Mouse (Mus musculus) embryonic facial prominence, embryonic 12.5 days (tissue): Measurements from ENCODE around the gene Ap1g2. TPM values are rescaled to one million over a fixed set of nuclear protein-coding genes. Genes with fewer than 3 reads are reported as not detected.

Experiments used
- ATAC-seq: fragments of 200-750 bp; cut with Nextera tagmentation; 2 replicates; pipeline ENCODE4 v1.8.0; 2017; ENCODE audit not compliant: insufficient number of reproducible peaks, insufficient read depth, low FRiP score, low TSS enrichment
- H3K27ac ChIP-seq: fragments of 300-500 bp; sonication (generic); 2 replicates; pipeline ENCODE4 v1.5.1; 2016; ENCODE audit warnings: mild to moderate bottlenecking
- H3K27me3 ChIP-seq: fragments of 300-500 bp; sonication (generic); 2 replicates; pipeline ENCODE4 v1.6.1; 2016; ENCODE audit warnings: mild to moderate bottlenecking, moderate library complexity
- H3K36me3 ChIP-seq: fragments of 300-500 bp; sonication (generic); 2 replicates; pipeline ENCODE4 v1.6.1; 2016; ENCODE audit warnings: mild to moderate bottlenecking
- H3K4me1 ChIP-seq: fragments of 300-500 bp; sonication (generic); 2 replicates; pipeline ENCODE4 v1.6.1; 2016
- H3K4me2 ChIP-seq: fragments of 300-500 bp; sonication (generic); replicated peaks from 2 replicates; pipeline ENCODE4 v1.6.1; 2016; ENCODE audit warnings: mild to moderate bottlenecking, moderate library complexity
- H3K4me3 ChIP-seq: fragments of 300-500 bp; sonication (generic); 2 replicates; pipeline ENCODE4 v1.5.1; 2016; ENCODE audit warnings: mild to moderate bottlenecking
- H3K9ac ChIP-seq: fragments of 300-500 bp; sonication (generic); 2 replicates; pipeline ENCODE4 v1.6.1; 2016; ENCODE audit warnings: mild to moderate bottlenecking, moderate library complexity
- H3K9me3 ChIP-seq: fragments of 300-500 bp; sonication (generic); 2 replicates; pipeline ENCODE4 v1.6.1; 2016; ENCODE audit warnings: mild to moderate bottlenecking, moderate library complexity
- WGBS: fragments of 180-500 bp; shearing (Covaris S2); methylation state at CpG from one replicate; pipeline ENCODE4 v1.1.7; 2016; 5-methylcytosine and 5-hydroxymethylcytosine counted together
- polyA plus RNA-seq: library from polyadenylated mRNA; unstranded; fragments of >200 nt; fragmentation: Nextera tagmentation; extraction: Ambion mirVana; gene quantifications from 2 replicates; pipeline ENCODE4 v1.2.1, GENCODE M21; 2016

Gene Ap1g2
- polyA plus RNA-seq, 1 experiment from 2014 or later: 14.8 TPM

- H3K36me3 ChIP-seq: 0 out of 2 replicates have a peak, but pooled peaks cover 5% of the 10 kb centered on the region
- H3K4me1 ChIP-seq: peaks cover 17% of the 10 kb centered on the region
- no peak for ATAC-seq
- no peak overlapping the region for H3K4me3 ChIP-seq
- WGBS: 55% methylated on average over 9 of the region's 9 CpGs
- no peak overlapping the region; the same call in 1 of the 2 replicates for H3K9ac ChIP-seq
- no peaks in the 10 kb centered on the region for H3K9me3 ChIP-seq
- H3K4me2 ChIP-seq: 0 out of 2 replicates have a peak overlapping the region, but pooled peaks have one; percentile 8
- no peak overlapping the region for H3K27ac ChIP-seq
- no peaks in the 10 kb centered on the region for H3K27me3 ChIP-seq
Measured at GRCm38 (mm10) chr14:55096573-55097087, 9.8 kb downstream of the Ap1g2 start.

GRCm38 (mm10) chr14:55095671-55096070 is 10.7 kb downstream of the Ap1g2 start:
- Histone ChIP-seq H3K4me2 (peak overlapping the region; percentile 66), H3K9ac (peak overlapping the region; percentile 13; the same call in 1 of the 2 replicates), H3K4me1 (peaks cover 24% of the 10 kb centered on the region), H3K27me3 (no peaks in the 10 kb centered on the region), H3K36me3 (0 out of 2 replicates have a peak, but pooled peaks cover 5% of the 10 kb centered on the region), H3K27ac (no peak overlapping the region), H3K4me3 (peak overlapping the region; percentile 58), H3K9me3 (no peaks in the 10 kb centered on the region)
- WGBS: 75% methylated on average over 12 of the region's 12 CpGs
- ATAC-seq: no peak

GRCm38 (mm10) chr14:55095263-55095662 is 11.1 kb downstream of the Ap1g2 start:
- peak overlapping the region; percentile 66 for H3K4me2 ChIP-seq
- WGBS: 57% methylated on average over 9 of the region's 9 CpGs
- H3K36me3 ChIP-seq: 0 out of 2 replicates have a peak, but pooled peaks cover 5% of the 10 kb centered on the region
- peak overlapping the region; percentile 58 for H3K4me3 ChIP-seq
- H3K9me3 ChIP-seq: no peaks in the 10 kb centered on the region
- ATAC-seq: no peak
- no peaks in the 10 kb centered on the region for H3K27me3 ChIP-seq
- peak overlapping the region; percentile 18; the same call in 1 of the 2 replicates for H3K27ac ChIP-seq
- H3K9ac ChIP-seq: peak overlapping the region; percentile 47
- peaks cover 25% of the 10 kb centered on the region for H3K4me1 ChIP-seq

GRCm38 (mm10) chr14:55094704-55095231 is 11.6 kb downstream of the Ap1g2 start, which contains the start of gene Thtpa:
Thtpa (plus strand) TSS chr14:55094784.
- WGBS: 2% methylated on average over 30 of the region's 30 CpGs
- H3K9me3 ChIP-seq: no peaks in the 10 kb centered on the region
- 0 out of 2 replicates have a peak, but pooled peaks cover 5% of the 10 kb centered on the region for H3K36me3 ChIP-seq
- H3K27ac ChIP-seq: peak within 1 kb of the TSS; percentile 18; the same call in 1 of the 2 replicates
- peak within 1 kb of the TSS; percentile 66 for H3K4me2 ChIP-seq
- H3K4me3 ChIP-seq: peak within 1 kb of the TSS; percentile 58
- peaks cover 25% of the 10 kb centered on the region for H3K4me1 ChIP-seq
- 0 out of 2 replicates have a peak, but pooled peaks have one; percentile 23 for ATAC-seq
- H3K9ac ChIP-seq: peak within 1 kb of the TSS; percentile 47
- no peaks in the 10 kb centered on the region for H3K27me3 ChIP-seq

- Histone ChIP-seq H3K27ac (no peak overlapping the region), H3K27me3 (no peaks in the 10 kb centered on the region), H3K4me2 (peak overlapping the region; percentile 66; the same call in 1 of the 2 replicates), H3K4me1 (peaks cover 25% of the 10 kb centered on the region), H3K36me3 (0 out of 2 replicates have a peak, but pooled peaks cover 5% of the 10 kb centered on the region), H3K4me3 (no peak overlapping the region; the same call in 1 of the 2 replicates), H3K9me3 (no peaks in the 10 kb centered on the region), H3K9ac (no peak overlapping the region)
- 41% methylated on average over 6 of the region's 6 CpGs for WGBS
- no peak for ATAC-seq
Measured at GRCm38 (mm10) chr14:55093927-55094326, 12.5 kb downstream of the Ap1g2 start.

GRCm38 (mm10) chr14:55092011-55092577 is 14.3 kb downstream of the Ap1g2 start, which contains the start of gene Zfhx2:
Zfhx2 (minus strand) TSS chr14:55092324.
- no peaks in the 10 kb centered on the region for H3K36me3 ChIP-seq
- peak within 1 kb of the TSS; percentile 65 for H3K4me2 ChIP-seq
- H3K27me3 ChIP-seq: no peaks in the 10 kb centered on the region
- no peaks in the 10 kb centered on the region for H3K9me3 ChIP-seq
- H3K4me3 ChIP-seq: peak within 1 kb of the TSS; percentile 48
- 2% methylated on average over 34 of the region's 34 CpGs for WGBS
- peak within 1 kb of the TSS; percentile 61 for H3K9ac ChIP-seq
- peaks cover 22% of the 10 kb centered on the region for H3K4me1 ChIP-seq
- peak within 1 kb of the TSS; percentile 41; the same call in 1 of the 2 replicates for H3K27ac ChIP-seq
- peak; percentile 89 for ATAC-seq

- no peak for ATAC-seq
- peak overlapping the region; percentile 65 for H3K4me2 ChIP-seq
- 2% methylated on average over 34 of the region's 34 CpGs for WGBS
- H3K9me3 ChIP-seq: no peaks in the 10 kb centered on the region
- peak overlapping the region; percentile 41; the same call in 1 of the 2 replicates for H3K27ac ChIP-seq
- no peaks in the 10 kb centered on the region for H3K36me3 ChIP-seq
- H3K9ac ChIP-seq: peak overlapping the region; percentile 61
- H3K27me3 ChIP-seq: no peaks in the 10 kb centered on the region
- peaks cover 18% of the 10 kb centered on the region for H3K4me1 ChIP-seq
- H3K4me3 ChIP-seq: peak overlapping the region; percentile 48
Measured at GRCm38 (mm10) chr14:55091209-55091865, 15.1 kb downstream of the Ap1g2 start.

- peaks cover 8% of the 10 kb centered on the region; the same call in 1 of the 2 replicates for H3K4me1 ChIP-seq
- H3K36me3 ChIP-seq: no peaks in the 10 kb centered on the region
- H3K9me3 ChIP-seq: no peaks in the 10 kb centered on the region
- no peak overlapping the region for H3K9ac ChIP-seq
- 59% methylated on average over 13 of the region's 13 CpGs for WGBS
- no peak for ATAC-seq
- H3K4me2 ChIP-seq: no peak overlapping the region
- H3K4me3 ChIP-seq: no peak overlapping the region
- H3K27me3 ChIP-seq: no peaks in the 10 kb centered on the region
- H3K27ac ChIP-seq: no peak overlapping the region
Measured at GRCm38 (mm10) chr14:55089199-55089947, 17.0 kb downstream of the Ap1g2 start.

GRCm38 (mm10) chr14:55086009-55086514 is 20.3 kb downstream of the Ap1g2 start:
- no peak overlapping the region for H3K27ac ChIP-seq
- no peak for ATAC-seq
- 86% methylated on average over 6 of the region's 6 CpGs for WGBS

GRCm38 (mm10) chr14:55085324-55086008 is 20.9 kb downstream of the Ap1g2 start:
- WGBS: 42% methylated on average over 9 of the region's 9 CpGs
- ATAC-seq: peak; percentile 37; the same call in 1 of the 2 replicates
- no peaks in the 10 kb centered on the region for H3K4me1 ChIP-seq
- no peak overlapping the region for H3K9ac ChIP-seq
- H3K27ac ChIP-seq: no peak overlapping the region
- no peaks in the 10 kb centered on the region for H3K9me3 ChIP-seq
- H3K36me3 ChIP-seq: no peaks in the 10 kb centered on the region
- no peak overlapping the region for H3K4me3 ChIP-seq
- H3K4me2 ChIP-seq: no peak overlapping the region
- no peaks in the 10 kb centered on the region for H3K27me3 ChIP-seq

More at GRCm38 (mm10) chr14:55086009-55086514, 20.3 kb downstream of the Ap1g2 start:
- Histone ChIP-seq H3K9ac (no peak overlapping the region), H3K9me3 (no peaks in the 10 kb centered on the region), H3K36me3 (no peaks in the 10 kb centered on the region), H3K27me3 (no peaks in the 10 kb centered on the region), H3K4me2 (no peak overlapping the region), H3K4me3 (no peak overlapping the region), H3K4me1 (peaks cover 5% of the 10 kb centered on the region; the same call in 1 of the 2 replicates)
